Comparison of ENCODE assay signal across 13 mouse cellular contexts in the genomic region with DNA sequence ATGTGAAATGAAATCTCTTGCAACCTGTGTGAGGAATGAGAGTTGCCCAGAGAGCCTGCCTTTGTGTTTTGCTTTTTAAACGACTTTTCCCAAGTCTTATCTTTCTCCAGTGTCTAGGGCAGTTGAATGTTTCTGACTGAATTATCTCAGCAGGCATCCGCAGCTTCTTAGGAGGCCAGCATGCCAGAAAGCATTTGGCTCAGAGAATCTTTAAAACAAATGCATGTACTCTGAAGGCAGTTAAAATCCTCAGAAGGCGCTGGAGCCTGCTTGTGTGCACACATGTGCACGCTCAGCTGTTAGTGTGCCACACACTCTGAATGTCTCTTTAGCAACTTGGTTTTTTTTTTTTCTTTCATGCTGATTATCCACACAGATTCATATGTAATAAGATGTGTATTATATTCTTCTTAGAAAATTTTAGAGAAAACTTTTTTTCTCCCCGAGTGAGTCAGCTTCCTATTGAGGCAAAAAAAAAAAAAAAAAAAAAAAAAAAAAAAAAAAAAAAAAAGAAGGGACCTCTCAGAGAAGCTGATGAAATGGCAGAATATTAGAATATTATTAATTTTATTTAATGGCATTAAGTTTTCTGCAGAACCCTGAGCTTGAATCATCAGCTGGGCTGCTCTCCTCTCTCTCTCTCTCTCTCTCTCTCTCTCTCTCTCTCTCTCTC.
DNase-seq lines count a peak whose midpoint lies in the region; ATAC-seq and TF ChIP-seq lines count a peak whose summit lies in the region.
"Had no signal": no experiment of that assay in that cellular context is flagged by ENCODE, and none has a peak within 500 bp of the region (broad histone marks: within the 10 kb centered on the region; RNA-seq: fewer than 3 reads in every experiment).

No protein-coding gene starts in this region.

- intact Hi-C loops in gastrocnemius, adult 2 months (cut with DNase I): no loop called here
- intact Hi-C loops in gastrocnemius, postnatal 14 days (cut with DNase I; ENCODE audit: low total_unique reads): no loop called here

- H3K36me3 ChIP-seq in forebrain, embryonic 15.5 days: no peaks in the 10 kb centered on the region
- H3K36me3 ChIP-seq in midbrain, embryonic 15.5 days (replicated peaks): no peaks in the 10 kb centered on the region
- H3K36me3 ChIP-seq: lung, embryonic 15.5 days had no signal

- WGBS in forebrain, embryonic 15.5 days: 10% methylated on average over 5 of the region's 5 CpGs
- 9% methylated on average over 5 of the region's 5 CpGs for WGBS in midbrain, embryonic 15.5 days

- TF ChIP-seq CTCF in gastrocnemius, adult 2 months (IDR thresholded peaks at IDR 0.05): no peak

- H3K27ac ChIP-seq in gastrocnemius, adult 2 months: peak overlapping the region; percentile 35
- H3K27ac ChIP-seq in forebrain, embryonic 15.5 days (replicated peaks): 0 out of 2 replicates have a peak overlapping the region, but pooled peaks have one; percentile 21
- H3K27ac ChIP-seq in midbrain, embryonic 15.5 days: peak overlapping the region; percentile 52
- H3K27ac ChIP-seq: kidney, postnatal 0 days; lung, embryonic 15.5 days had no signal

- no peaks in the 10 kb centered on the region for H3K27me3 ChIP-seq in forebrain, embryonic 15.5 days
- no peaks in the 10 kb centered on the region for H3K27me3 ChIP-seq in midbrain, embryonic 15.5 days (replicated peaks)
- H3K27me3 ChIP-seq: lung, embryonic 15.5 days had no signal

- peaks cover 35% of the 10 kb centered on the region for H3K4me1 ChIP-seq in forebrain, embryonic 15.5 days
- peaks cover 42% of the 10 kb centered on the region for H3K4me1 ChIP-seq in midbrain, embryonic 15.5 days

- H3K4me3 ChIP-seq in gastrocnemius, adult 2 months: peak overlapping the region; percentile 19
- no peak overlapping the region for H3K4me3 ChIP-seq in forebrain, embryonic 15.5 days
- no peak overlapping the region for H3K4me3 ChIP-seq in midbrain, embryonic 15.5 days
- H3K4me3 ChIP-seq: lung, embryonic 15.5 days had no signal

- H3K9ac ChIP-seq in forebrain, embryonic 15.5 days (replicated peaks): no peak overlapping the region
- H3K9ac ChIP-seq in midbrain, embryonic 15.5 days: no peak overlapping the region
- H3K9ac ChIP-seq: lung, embryonic 15.5 days had no signal

- no peaks in the 10 kb centered on the region for H3K9me3 ChIP-seq in forebrain, embryonic 15.5 days
- no peaks in the 10 kb centered on the region for H3K9me3 ChIP-seq in midbrain, embryonic 15.5 days
- H3K9me3 ChIP-seq: lung, embryonic 15.5 days had no signal

- no peak overlapping the region for H3K4me2 ChIP-seq in forebrain, embryonic 15.5 days (replicated peaks)
- H3K4me2 ChIP-seq in midbrain, embryonic 15.5 days: no peak overlapping the region
- H3K4me2 ChIP-seq: lung, embryonic 15.5 days had no signal

- DNase-seq in gastrocnemius, adult 2 months: no peak
- DNase-seq in gastrocnemius, postnatal 14 days: no peak
- peak; percentile 8 for DNase-seq in NIH3T3 (ENCODE audit: low read depth)
- no peak for DNase-seq in adipocyte (ENCODE audit: low spot score)
- no peak for DNase-seq in left cerebral cortex, adult 8-10 months (ENCODE audit: low spot score in 2 of 2)
- DNase-seq in kidney, postnatal 10 days: no peak
- DNase-seq: cerebellum, postnatal 36 days; heart, adult 18-20 months; heart, postnatal 4 days had no signal

- ATAC-seq in forebrain, embryonic 15.5 days (replicated peaks): no peak
- no peak for ATAC-seq in midbrain, embryonic 15.5 days (replicated peaks)
